Mouse (Mus musculus) testis, adult 2 months (tissue): Measurements from ENCODE around the gene Ndufaf3. TPM values are rescaled to one million over a fixed set of nuclear protein-coding genes. Genes with fewer than 3 reads are reported as not detected.
A peak's percentile ranks its signal among the peaks of the same experiment; 100 is the strongest.

Source experiments
- H3K27ac ChIP-seq: fragments of 200-500 bp; 2 replicates; pipeline ENCODE4 v1.5.1; 2012; ENCODE audit warnings: low read depth, low read length; ENCODE audit not compliant: control insufficient read depth, insufficient read depth
- H3K27me3 ChIP-seq: fragments of 200-500 bp; 2 replicates; pipeline ENCODE4 v1.6.1; 2012; ENCODE audit warnings: mild to moderate bottlenecking, low read length, moderate library complexity; ENCODE audit not compliant: control insufficient read depth, insufficient read depth
- H3K36me3 ChIP-seq: fragments of 200-500 bp; 2 replicates; pipeline ENCODE4 v1.6.1; 2012; ENCODE audit warnings: mild to moderate bottlenecking, low read length; ENCODE audit not compliant: control insufficient read depth, insufficient read depth
- H3K4me1 ChIP-seq: fragments of 200-500 bp; 2 replicates; pipeline ENCODE4 v1.6.1; 2012; ENCODE audit warnings: low read length; ENCODE audit not compliant: control insufficient read depth, insufficient read depth
- H3K4me3 ChIP-seq: fragments of 200-500 bp; 2 replicates; pipeline ENCODE4 v1.5.1; 2012; ENCODE audit warnings: low read depth, mild to moderate bottlenecking, low read length, moderate library complexity, mixed read lengths; ENCODE audit not compliant: control insufficient read depth
- CTCF ChIP-seq: fragments of 200-500 bp; IDR thresholded peaks from 2 replicates; pipeline ENCODE4 v1.5.1; 2012; ENCODE audit warnings: low read depth, mild to moderate bottlenecking, inconsistent platforms, low read length, moderate library complexity; ENCODE audit not compliant: control insufficient read depth, insufficient read depth, insufficient replicate concordance
- POLR2A ChIP-seq: fragments of 200-500 bp; IDR thresholded peaks from 2 replicates; pipeline ENCODE4 v1.6.1; 2012; ENCODE audit warnings: low read depth, mild to moderate bottlenecking, inconsistent platforms, low read length, moderate library complexity; ENCODE audit not compliant: control insufficient read depth
- polyA plus RNA-seq: library from polyadenylated mRNA; depleted of rRNA; stranded (reverse); fragments of >200 nt; gene quantifications from 2 replicates; pipeline ENCODE4 v1.2.3, GENCODE M21; 2012

Ndufaf3 gene
- polyA plus RNA-seq, 1 experiment = 347 TPM

GRCm38 (mm10) chr9:108563671-108564070 lies 3.6 kb downstream of the Ndufaf3 start:
- peaks cover 8% of the 10 kb centered on the region for H3K4me1 ChIP-seq
- H3K27ac ChIP-seq = no peak overlapping the region
- H3K4me3 ChIP-seq = peak overlapping the region; percentile 98
- H3K36me3 ChIP-seq = peaks cover 4% of the 10 kb centered on the region
- TF ChIP-seq CTCF (no peak), POLR2A (0 out of 2 replicates have a peak, but pooled peaks have one; percentile 17)
- no peaks in the 10 kb centered on the region for H3K27me3 ChIP-seq

- H3K36me3 ChIP-seq = peaks cover 8% of the 10 kb centered on the region
- H3K27ac ChIP-seq = peak within 1 kb of the TSS; percentile 96
- peak within 1 kb of the TSS; percentile 96 for H3K4me3 ChIP-seq
- TF ChIP-seq CTCF = peak; percentile 31; the same call in 1 of the 2 replicates
- peak; percentile 92 for TF ChIP-seq POLR2A
- H3K4me1 ChIP-seq = no peaks in the 10 kb centered on the region
- H3K27me3 ChIP-seq = no peaks in the 10 kb centered on the region
Observed at GRCm38 (mm10) chr9:108560227-108560841, 6.9 kb downstream of the Ndufaf3 start, which contains the start of gene Impdh2. Gene Impdh2, plus strand, starts transcription at chr9:108560286.

GRCm38 (mm10) chr9:108559169-108559568 lies 8.1 kb downstream of the Ndufaf3 start:
- Histone ChIP-seq H3K27ac (no peak overlapping the region; the same call in 1 of the 2 replicates), H3K27me3 (no peaks in the 10 kb centered on the region), H3K4me1 (no peaks in the 10 kb centered on the region), H3K36me3 (peaks cover 8% of the 10 kb centered on the region), H3K4me3 (no peak overlapping the region)
- no peak for TF ChIP-seq POLR2A

GRCm38 (mm10) chr9:108546875-108547274 lies 20.4 kb downstream of the Ndufaf3 start:
- TF ChIP-seq POLR2A (no peak), CTCF (no peak)
- no peaks in the 10 kb centered on the region for H3K4me1 ChIP-seq
- H3K27ac ChIP-seq = no peak overlapping the region; the same call in 1 of the 2 replicates
- H3K36me3 ChIP-seq = peaks cover 4% of the 10 kb centered on the region
- H3K27me3 ChIP-seq = no peaks in the 10 kb centered on the region
- no peak overlapping the region; the same call in 1 of the 2 replicates for H3K4me3 ChIP-seq

- H3K4me1 ChIP-seq = no peaks in the 10 kb centered on the region
- H3K4me3 ChIP-seq = peak overlapping the region; percentile 71; the same call in 1 of the 2 replicates
- TF ChIP-seq CTCF = no peak
- TF ChIP-seq POLR2A = no peak
- no peaks in the 10 kb centered on the region for H3K27me3 ChIP-seq
- peak overlapping the region; percentile 57 for H3K27ac ChIP-seq
- peaks cover 7% of the 10 kb centered on the region for H3K36me3 ChIP-seq
Observed at GRCm38 (mm10) chr9:108545986-108546385, 21.2 kb downstream of the Ndufaf3 start.

- TF ChIP-seq CTCF = no peak
- no peak for TF ChIP-seq POLR2A
- Histone ChIP-seq H3K27me3 (no peaks in the 10 kb centered on the region), H3K27ac (no peak overlapping the region), H3K4me1 (no peaks in the 10 kb centered on the region), H3K36me3 (peaks cover 8% of the 10 kb centered on the region), H3K4me3 (no peak overlapping the region)
Observed at GRCm38 (mm10) chr9:108540846-108541245, 26.4 kb downstream of the Ndufaf3 start.

GRCm38 (mm10) chr9:108531496-108531895 lies 35.7 kb downstream of the Ndufaf3 start:
- Histone ChIP-seq H3K27ac (no peak overlapping the region), H3K4me3 (no peak overlapping the region), H3K4me1 (no peaks in the 10 kb centered on the region), H3K36me3 (peaks cover 1% of the 10 kb centered on the region; the same call in 1 of the 2 replicates), H3K27me3 (no peaks in the 10 kb centered on the region)
- TF ChIP-seq POLR2A (no peak), CTCF (no peak)
